Mouse (Mus musculus) layer of hippocampus, adult 18-20 months (tissue): ENCODE measurements around the gene Mcm5. TPM values are rescaled to one million over a fixed set of nuclear protein-coding genes. Genes with fewer than 3 reads are reported as not detected.

Experiments used
- DNase-seq, 2 experiments: peaks; one replicate each; pipeline ENCODE4 v3.0.0; 2022; ENCODE audit warnings: low spot score in 2 of 2
- total RNA-seq, 2 experiments: library from RNA; stranded (reverse); gene quantifications; 2 replicates each; pipeline ENCODE4 v1.2.3; 2021

The Mcm5 gene
- total RNA-seq, 2 experiments from 2014 or later: 5.2 to 5.7 TPM

DNA sequence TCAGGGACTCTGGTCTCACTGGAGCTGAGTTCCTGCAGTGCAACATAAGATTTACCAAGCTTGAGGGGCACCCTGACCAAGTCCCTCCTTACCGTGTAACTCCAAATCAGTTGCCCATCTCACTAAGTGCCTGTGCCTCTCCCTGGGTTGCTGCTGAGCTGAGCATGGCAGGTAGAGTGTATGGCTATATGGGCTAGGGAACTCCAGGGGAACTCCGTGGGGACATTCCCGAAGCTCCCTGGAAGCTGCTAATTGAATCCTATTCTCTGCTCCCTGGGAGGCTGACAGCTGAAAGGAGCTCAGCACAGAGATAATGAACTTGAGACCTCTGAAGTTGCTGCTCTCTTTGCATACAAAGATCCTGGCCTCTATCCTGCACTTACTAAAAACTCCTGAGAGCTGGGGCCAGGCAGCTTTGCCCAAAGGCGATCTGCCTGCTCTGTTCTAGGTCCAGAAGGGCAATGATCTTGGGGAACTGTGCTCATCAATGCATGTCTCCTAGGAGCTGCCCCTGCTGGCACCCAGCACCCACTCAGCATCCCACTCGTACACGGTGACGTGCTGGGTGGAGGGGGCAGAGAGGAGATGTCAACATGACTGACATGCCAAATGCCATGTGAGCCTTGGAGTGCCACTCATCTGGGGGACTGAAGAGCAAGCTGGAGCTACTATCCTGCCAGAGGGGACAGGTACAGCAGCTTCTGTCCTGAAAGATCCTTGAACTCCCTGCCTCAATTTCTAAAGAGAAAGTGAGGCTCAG, 48.3 kb downstream of the Mcm5 start:
- no peak for DNase-seq

DNA sequence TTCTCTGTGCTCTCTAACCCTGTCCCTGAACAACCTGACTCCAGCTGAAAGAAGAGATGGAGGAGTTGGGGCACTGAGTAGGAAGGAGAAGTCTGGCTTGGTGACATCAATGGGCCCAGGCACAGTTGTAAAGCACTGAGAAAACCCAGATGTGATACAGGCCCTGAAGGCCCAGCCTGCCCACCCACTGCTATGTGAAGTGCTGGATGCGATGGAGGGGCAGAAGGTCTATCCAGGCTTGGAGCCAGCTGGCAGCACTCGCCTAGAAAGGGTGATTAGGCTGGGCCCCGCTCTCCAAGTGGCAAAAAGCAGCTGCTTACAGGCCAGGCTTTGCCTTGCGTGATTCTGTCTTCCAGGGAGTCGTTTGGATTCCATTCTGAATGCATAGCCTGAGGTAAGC, 60.0 kb downstream of the Mcm5 start:
- DNase-seq: no peak

DNA sequence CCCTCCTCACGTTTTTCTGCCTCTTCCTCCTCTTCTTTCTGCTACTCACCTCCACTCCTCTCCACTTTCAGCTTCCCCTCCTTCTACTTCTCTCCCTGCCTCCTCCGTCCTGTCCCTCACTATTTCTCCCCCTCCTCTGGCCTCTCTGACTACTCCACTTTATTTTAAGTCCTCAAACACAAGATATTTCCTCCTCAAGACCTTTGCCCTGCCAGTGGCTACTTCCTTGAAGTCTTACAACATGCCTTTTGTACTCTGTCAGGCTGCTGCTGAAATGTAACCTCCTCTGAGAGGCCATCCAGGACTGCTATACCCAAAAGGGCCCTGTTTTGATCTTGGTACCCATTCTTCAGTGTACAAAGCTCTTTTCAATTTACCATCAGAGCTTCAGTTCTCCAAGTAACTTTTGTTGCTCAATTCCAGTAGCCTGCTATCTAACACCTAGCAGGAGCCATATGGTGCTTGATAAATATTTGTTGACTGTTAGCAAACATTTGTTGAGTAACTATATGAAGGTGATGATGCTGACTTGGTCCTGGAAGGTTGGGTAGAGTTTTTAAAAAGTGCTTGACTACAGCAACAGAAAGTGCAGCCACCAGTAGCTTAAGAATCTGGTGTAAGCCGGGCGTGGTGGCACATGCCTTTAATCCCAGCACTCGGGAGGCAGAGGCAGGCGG, 62.8 kb downstream of the Mcm5 start:
- DNase-seq: no peak

Other genes with a start within 250 kb of the Mcm5 start
- not detected for gene Isx, start 236.4 kb upstream of the Mcm5 start, total RNA-seq
- gene Hmgxb4, start 116.2 kb upstream of the Mcm5 start, total RNA-seq: 10 to 100 TPM; 18.6 to 25.0 TPM
- 10 to 100 TPM; 40.4 to 42.5 TPM for gene Tom1, start 75.9 kb upstream of the Mcm5 start, total RNA-seq
- gene Hmox1, start 15.9 kb upstream of the Mcm5 start, total RNA-seq: 1 to 10 TPM; 7.7 to 8.3 TPM
- gene Rasd2, start 104.4 kb downstream of the Mcm5 start, total RNA-seq: 10 to 100 TPM; 79.6 to 80.5 TPM